Mouse (Mus musculus) ES-E14 (cell line): ENCODE measurements around the gene Dok1. TPM values are rescaled to one million over a fixed set of nuclear protein-coding genes. Genes with fewer than 3 reads are reported as not detected.

ENCODE experiments used
- DNase-seq: peaks from one replicate; pipeline ENCODE4 v3.0.0-alpha.2; 2013; ENCODE audit warnings: low read depth, low spot score
- H3K27ac ChIP-seq: 2 replicates; pipeline ENCODE4 v1.5.1; 2012; ENCODE audit warnings: low read depth, mild to moderate bottlenecking, low read length, moderate library complexity, mixed read lengths; ENCODE audit not compliant: poor library complexity, insufficient read depth, severe bottlenecking
- H3K36me3 ChIP-seq: 2 replicates; pipeline ENCODE4 v1.6.1; 2012; ENCODE audit warnings: mild to moderate bottlenecking, low read length, moderate library complexity, mixed read lengths; ENCODE audit not compliant: control insufficient read depth, poor library complexity, insufficient read depth, severe bottlenecking
- H3K4me1 ChIP-seq, 2 experiments: fragments of 150-350 bp in 1 of 2; sonication (generic) in 1 of 2; 2 replicates each; pipeline ENCODE4 v1.6.1; 2012; ENCODE audit warnings: low read length in 2 of 2, mild to moderate bottlenecking in 1 of 2, mixed read lengths in 1 of 2; ENCODE audit not compliant: control insufficient read depth in 2 of 2, insufficient read depth in 2 of 2, poor library complexity in 1 of 2
- H3K4me3 ChIP-seq, 2 experiments: fragments of 150-350 bp in 1 of 2; sonication (generic) in 1 of 2; 2 replicates each; pipeline ENCODE4 v1.5.1; 2012; ENCODE audit warnings: low read length in 2 of 2, low read depth in 1 of 2, mild to moderate bottlenecking in 1 of 2, mixed read lengths in 1 of 2; ENCODE audit not compliant: insufficient read depth in 1 of 2, poor library complexity in 1 of 2, severe bottlenecking in 1 of 2
- H3K9ac ChIP-seq: 2 replicates; pipeline ENCODE4 v1.6.1; 2012; ENCODE audit warnings: low read depth, mild to moderate bottlenecking, low read length, mixed read lengths; ENCODE audit not compliant: poor library complexity, insufficient read depth, severe bottlenecking
- H3K9me3 ChIP-seq: fragments of 150-350 bp; sonication (generic); 2 replicates; pipeline ENCODE4 v1.6.1; 2012; ENCODE audit warnings: low read depth, mild to moderate bottlenecking, low read length; ENCODE audit not compliant: control insufficient read depth, insufficient read depth
- CHD2 ChIP-seq: IDR thresholded peaks from 2 replicates; pipeline ENCODE4 v1.6.1; 2014; ENCODE audit warnings: mild to moderate bottlenecking, low read depth, low read length, inconsistent platforms
- HCFC1 ChIP-seq: IDR thresholded peaks from 2 replicates; pipeline ENCODE4 v1.6.1; 2012; ENCODE audit warnings: low read length, inconsistent platforms, borderline replicate concordance; ENCODE audit not compliant: insufficient read depth
- MAFK ChIP-seq: IDR thresholded peaks from 2 replicates; pipeline ENCODE4 v1.6.1; 2014; ENCODE audit warnings: mild to moderate bottlenecking, low read depth, low read length, inconsistent platforms; ENCODE audit not compliant: insufficient read depth
- ZC3H11A ChIP-seq: IDR thresholded peaks from 2 replicates; pipeline ENCODE4 v1.6.1; 2012; ENCODE audit warnings: low read depth, mild to moderate bottlenecking, inconsistent platforms, low read length, borderline replicate concordance
- ZNF384 ChIP-seq: IDR thresholded peaks from 2 replicates; pipeline ENCODE4 v1.6.1; 2012; ENCODE audit warnings: low read depth, low read length, inconsistent platforms
- in situ Hi-C, 2 experiments: fragments of 600-800 bp; cut with MboI; formaldehyde crosslinking; loops; one replicate each; pipeline ENCODE4 v1.15.1; 2025; ENCODE audit warnings: low sequenced_read_pairs in 2 of 2, inconsistent platforms in 1 of 2; ENCODE audit not compliant: unreplicated experiment in 2 of 2
- total RNA-seq: library from RNA; depleted of rRNA; stranded (reverse); fragments of 300-350 nt; gene quantifications from 2 replicates; pipeline ENCODE4 v1.2.3, GENCODE M21; 2012

Gene Dok1
- total RNA-seq, 1 experiment = 14.9 TPM

DNA sequence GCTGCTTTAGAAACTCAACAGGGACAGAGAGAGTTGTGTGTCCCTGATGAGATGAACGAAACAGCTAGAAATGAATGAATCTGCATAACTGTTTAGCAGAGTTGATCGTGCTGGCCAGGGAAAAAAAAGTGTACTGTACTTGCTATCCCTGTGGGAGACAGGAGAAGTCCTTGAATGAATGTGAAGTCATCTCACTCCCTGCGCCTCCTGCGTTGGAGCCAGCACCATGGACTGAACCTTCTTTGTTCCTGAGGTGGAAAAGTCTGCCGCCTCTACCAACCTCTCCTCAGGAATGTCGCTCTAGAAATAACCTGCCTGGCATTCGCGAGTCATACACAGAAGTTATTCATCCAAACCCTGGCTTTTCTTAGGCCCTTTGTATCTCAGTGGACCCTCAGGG lies 33.3 kb downstream of the Dok1 start:
- H3K9ac ChIP-seq = no peak overlapping the region
- in situ Hi-C loops = loop anchor here in 1 of 2 experiments (10.0 kb wide), 1 partner anchor 275 kb away; no protein-coding TSS in a partner anchor
- no peaks in the 10 kb centered on the region for H3K9me3 ChIP-seq
- no peak for DNase-seq
- TF ChIP-seq HCFC1 (no peak), MAFK (no peak), ZC3H11A (no peak), ZNF384 (no peak), CHD2 (no peak)
- no peaks in the 10 kb centered on the region for H3K4me1 ChIP-seq
- no peak overlapping the region for H3K4me3 ChIP-seq
- no peaks in the 10 kb centered on the region for H3K36me3 ChIP-seq
- H3K27ac ChIP-seq = no peak overlapping the region

DNA sequence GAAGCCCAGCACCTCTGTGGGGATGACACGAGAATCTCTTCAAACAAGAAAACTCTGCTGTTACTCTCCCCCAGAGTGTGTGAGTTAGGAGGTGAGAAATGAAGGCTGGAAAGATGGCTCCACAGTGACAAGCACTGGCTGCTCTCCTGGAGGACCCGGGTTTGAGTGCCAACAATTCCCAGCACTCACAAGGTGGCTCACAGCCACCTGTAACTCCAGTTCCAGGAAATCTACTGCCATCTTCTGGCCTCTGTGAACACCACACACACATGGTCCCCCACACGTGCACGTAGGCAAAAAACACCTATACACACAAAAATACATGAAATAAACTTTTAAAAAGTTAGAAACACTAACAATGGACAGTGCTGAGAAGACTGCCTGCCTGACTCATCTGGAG lies 34.9 kb downstream of the Dok1 start:
- TF ChIP-seq CHD2 (no peak), ZNF384 (no peak), HCFC1 (no peak), MAFK (no peak), ZC3H11A (no peak)
- Histone ChIP-seq H3K4me3 (no peak overlapping the region), H3K9ac (no peak overlapping the region), H3K4me1 (no peaks in the 10 kb centered on the region), H3K27ac (no peak overlapping the region), H3K9me3 (no peaks in the 10 kb centered on the region), H3K36me3 (no peaks in the 10 kb centered on the region)
- DNase-seq = no peak
- in situ Hi-C loops = no loop called here

DNA sequence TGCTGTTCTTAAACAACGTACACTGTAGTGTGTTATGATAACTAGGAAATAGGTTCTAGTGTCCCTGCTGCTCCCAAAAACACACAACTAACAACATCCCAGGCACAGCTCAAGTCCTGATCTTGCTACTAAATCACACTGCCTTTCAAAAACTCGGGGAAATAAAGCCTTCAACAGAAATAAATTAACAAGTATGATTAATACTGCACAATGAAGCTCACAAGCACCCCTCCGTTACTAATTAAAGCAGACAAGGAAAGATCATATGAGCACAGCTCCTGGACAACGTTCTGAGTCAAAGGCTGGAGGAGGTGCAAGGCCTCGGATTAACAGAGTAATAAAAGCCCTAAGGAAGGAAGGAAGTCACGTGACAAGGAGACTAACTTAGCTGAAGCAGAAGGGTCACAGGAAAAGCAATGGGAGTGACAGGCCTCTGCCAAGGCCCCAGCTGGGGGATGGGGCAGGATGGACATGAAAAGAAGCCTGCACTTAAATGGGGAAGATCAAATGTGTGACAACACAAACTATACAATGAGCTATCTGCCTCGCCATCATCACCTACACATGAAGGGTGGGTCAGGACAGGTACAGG lies 35.7 kb downstream of the Dok1 start:
- no peak overlapping the region for H3K4me3 ChIP-seq
- no peaks in the 10 kb centered on the region for H3K4me1 ChIP-seq
- in situ Hi-C loops = no loop called here
- no peak for DNase-seq
- no peaks in the 10 kb centered on the region for H3K9me3 ChIP-seq
- no peak for TF ChIP-seq ZC3H11A
- H3K27ac ChIP-seq = no peak overlapping the region
- no peak overlapping the region for H3K9ac ChIP-seq
- H3K36me3 ChIP-seq = no peaks in the 10 kb centered on the region

DNA sequence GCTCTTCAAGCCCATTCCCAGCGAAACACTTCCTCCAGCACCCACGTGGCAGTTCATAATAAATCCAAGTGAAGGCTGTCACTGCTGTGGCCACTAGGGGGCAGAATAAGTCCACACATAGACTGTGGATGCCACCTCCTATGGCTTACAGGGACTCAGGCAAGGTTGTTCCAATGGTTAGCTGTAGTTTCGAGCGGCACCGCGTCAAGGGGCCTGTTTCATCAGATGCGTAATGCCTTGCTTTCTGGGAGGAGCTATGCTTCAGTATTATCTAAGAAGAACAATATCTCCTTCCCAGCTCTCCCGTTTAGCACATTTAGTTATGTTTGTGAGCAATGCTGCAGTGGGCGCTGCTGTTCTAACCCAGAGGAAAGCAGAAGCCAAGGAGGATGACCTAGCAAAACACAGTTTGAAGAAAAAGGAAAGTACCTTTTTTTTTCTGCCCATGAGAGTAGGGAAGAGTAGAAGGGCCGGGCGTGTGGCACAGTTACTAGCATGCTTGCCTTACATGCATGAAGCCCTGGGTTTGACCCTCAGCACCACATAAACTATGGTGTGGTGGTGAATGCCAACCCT lies 36.4 kb downstream of the Dok1 start:
- in situ Hi-C loops = no loop called here
- Histone ChIP-seq H3K4me1 (no peaks in the 10 kb centered on the region), H3K9ac (no peak overlapping the region), H3K4me3 (no peak overlapping the region), H3K36me3 (no peaks in the 10 kb centered on the region), H3K27ac (no peak overlapping the region), H3K9me3 (no peaks in the 10 kb centered on the region)
- TF ChIP-seq ZNF384 (no peak), ZC3H11A (peak; percentile 86)
- DNase-seq = peak; percentile 86

DNA sequence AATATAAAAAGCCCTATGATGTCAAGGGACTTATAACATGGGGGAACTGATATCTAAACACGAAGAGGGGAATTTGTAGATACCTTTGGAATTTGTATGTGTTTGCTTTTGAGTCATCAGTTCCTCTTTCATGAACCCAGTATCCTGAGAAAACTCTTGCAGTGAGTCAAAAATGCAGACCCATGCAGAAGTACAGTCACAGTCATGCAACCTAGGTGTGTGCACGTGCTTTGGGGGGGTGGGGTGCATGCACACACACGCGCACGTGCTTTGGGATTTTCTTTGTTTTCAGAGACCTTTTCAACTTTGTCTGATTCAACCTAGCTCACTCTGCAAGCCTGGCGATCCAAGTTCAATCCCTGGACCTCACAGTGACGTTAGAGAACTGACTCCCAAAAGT lies 38.9 kb downstream of the Dok1 start:
- TF ChIP-seq CHD2 = no peak
- Histone ChIP-seq H3K9ac (no peak overlapping the region), H3K4me3 (no peak overlapping the region), H3K9me3 (no peaks in the 10 kb centered on the region), H3K27ac (no peak overlapping the region), H3K4me1 (no peaks in the 10 kb centered on the region), H3K36me3 (no peaks in the 10 kb centered on the region)
- in situ Hi-C loops = no loop called here
- DNase-seq = no peak
